Mouse (Mus musculus) CD8-positive naive resting alpha-beta T cell, adult 2 months (primary cell): ENCODE results near the gene Gm4553.
A peak's percentile ranks its signal among the peaks of the same experiment; 100 is the strongest.
"Not testable (repeated sequence)": the region's sequence is repeated elsewhere in the genome, so short reads cannot be mapped to it uniquely, and the experiment has no call there.

ENCODE experiments used
- DNase-seq, 2 experiments: peaks; one replicate each; pipeline ENCODE4 v3.0.0; 2022; ENCODE audit warnings: low read depth in 2 of 2, low spot score in 2 of 2

Gene Gm4553

DNA sequence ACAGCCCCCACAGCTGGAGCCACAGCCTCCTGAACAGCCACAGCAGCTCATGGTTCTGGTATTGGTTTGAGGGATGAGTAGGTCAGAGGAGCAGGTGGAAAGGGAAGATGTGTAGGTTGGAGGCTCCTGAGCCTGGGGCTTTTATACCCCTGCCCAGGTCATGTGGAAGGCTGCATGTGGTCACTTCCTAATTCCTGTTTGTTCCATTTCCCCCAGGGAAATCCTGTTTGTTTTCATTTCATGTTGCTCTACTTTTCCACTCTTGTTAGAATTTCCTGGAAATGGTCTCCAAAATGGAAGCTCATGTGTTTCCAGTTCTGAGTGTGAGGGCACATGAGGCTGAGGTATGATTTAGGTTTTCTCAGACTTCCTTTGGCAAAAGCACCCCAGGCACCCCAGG lies at the start of gene Gm4553:
TSS of gene Gm4553 (minus strand) at position 101 of the 400 bp plus-strand sequence.
- not testable (repeated sequence) for DNase-seq

DNA sequence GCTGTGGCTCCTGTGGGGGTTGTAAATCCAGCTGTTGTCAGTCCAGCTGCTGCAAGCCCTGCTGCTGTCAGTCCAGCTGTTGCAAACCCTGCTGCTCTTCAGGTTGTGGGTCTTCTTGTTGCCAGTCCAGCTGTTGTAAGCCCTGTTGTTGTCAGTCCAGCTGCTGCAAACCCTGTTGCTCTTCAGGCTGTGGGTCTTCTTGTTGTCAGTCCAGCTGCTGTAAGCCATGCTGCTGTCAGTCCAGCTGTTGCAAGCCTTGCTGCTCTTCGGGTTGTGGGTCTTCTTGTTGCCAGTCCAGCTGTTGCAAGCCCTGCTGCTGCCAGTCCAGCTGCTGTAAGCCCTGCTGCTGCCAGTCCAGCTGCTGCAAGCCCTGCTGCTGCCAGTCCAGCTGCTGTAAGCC lies 46.6 kb upstream of the Gm4553 start:
- not testable (repeated sequence) for DNase-seq

DNA sequence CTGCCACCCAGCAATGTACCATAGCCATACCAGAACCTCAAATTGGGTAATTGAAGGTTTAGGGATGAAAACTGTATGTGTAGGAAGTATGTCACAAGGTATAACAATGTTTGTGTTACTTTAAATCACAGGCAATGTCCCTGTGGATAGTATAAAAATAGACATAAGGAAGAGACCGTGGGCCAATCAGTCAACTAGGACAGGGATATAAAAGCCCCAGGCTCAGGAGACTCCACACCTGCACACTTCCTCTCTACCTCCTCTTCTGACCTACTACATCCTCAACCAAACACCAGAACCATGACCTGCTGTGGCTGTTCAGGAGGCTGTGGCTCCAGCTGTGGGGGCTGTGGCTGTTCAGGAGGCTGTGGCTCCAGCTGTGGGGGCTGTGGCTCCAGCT lies 46.0 kb upstream of the Gm4553 start, which contains the start of gene Gm7579:
TSS of gene Gm7579 (plus strand) at position 301 of the 400 bp plus-strand sequence.
- DNase-seq = no peak

DNA sequence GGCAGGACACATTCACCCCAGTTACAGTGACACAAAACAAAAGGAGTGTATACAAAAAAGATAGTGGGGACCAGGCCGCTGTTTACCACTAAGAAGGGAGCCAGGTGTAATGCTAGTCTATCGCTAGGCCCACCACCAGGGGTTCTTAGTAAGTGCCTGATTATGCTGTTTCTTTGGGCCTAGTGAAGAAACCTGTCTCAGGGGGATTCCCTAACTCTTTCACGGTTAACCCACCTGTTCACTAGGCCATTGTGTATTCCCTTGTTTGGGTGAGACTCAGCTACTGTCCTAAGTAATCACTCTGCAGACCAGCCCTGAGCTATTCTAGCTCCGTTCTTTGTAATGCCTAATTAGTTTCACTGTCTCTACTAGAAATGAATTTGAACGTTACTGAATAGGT lies 41.4 kb upstream of the Gm4553 start:
- not testable (repeated sequence) for DNase-seq

DNA sequence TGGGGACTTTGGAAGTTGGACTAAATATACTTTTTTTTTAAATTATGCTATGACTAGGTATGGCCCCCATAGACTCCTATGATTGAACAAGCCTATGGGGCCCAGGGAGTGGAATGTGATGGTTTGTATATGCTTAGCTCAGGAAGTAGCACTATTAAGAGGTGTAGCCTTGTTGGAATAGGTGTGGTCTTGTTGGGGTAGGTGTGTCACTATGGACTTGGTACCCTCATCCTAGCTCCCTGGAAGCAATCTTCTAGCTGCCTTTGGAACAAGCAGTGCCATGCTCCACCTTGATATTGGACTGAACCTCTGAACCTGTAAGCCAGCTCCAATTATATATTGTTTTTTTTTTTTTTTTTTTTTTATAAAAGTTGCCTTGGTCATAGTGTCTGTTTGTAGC lies 39.9 kb upstream of the Gm4553 start:
- DNase-seq = no peak

DNA sequence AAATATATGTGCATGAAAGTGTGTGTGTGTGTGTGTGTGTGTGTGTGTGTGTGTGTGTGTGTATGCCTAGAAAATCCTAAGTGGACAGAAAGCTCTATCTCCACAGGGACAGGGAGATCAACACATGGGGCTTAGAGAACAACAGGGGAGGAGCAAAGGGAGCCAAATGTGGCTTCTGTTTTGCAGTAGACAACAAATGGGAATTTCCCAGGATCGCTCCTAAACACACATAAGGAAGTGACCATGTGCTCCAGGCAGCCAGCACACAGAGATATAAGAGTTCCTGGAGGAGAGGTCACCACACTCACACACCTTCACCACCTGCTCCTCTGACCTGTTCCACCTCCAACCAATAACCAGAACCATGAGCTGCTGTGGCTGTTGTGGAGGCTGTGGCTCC lies 35.5 kb upstream of the Gm4553 start, which contains the start of gene Krtap5-3:
TSS of gene Krtap5-3 (plus strand) at position 301 of the 400 bp plus-strand sequence.
- no peak for DNase-seq

DNA sequence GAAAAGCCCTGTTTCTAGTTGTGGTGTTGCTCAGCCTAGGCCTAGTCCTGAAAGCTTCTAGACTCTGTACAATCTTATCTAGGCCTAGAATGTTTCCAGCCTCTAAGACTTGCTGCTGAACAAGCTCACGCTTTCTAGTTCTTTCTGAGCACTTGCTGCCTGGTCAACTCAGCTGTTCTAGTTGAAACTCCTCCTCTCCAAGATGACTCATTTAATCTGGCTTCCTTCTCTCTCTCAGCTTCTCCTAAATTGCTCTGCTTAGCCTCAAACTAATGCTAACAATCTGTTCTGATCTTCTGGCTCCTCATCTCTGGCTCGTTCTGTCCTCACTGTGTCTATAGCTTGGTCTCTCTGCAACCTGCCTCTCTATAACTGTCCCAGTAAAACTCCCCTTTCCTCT lies 33.2 kb upstream of the Gm4553 start:
- DNase-seq = no peak

DNA sequence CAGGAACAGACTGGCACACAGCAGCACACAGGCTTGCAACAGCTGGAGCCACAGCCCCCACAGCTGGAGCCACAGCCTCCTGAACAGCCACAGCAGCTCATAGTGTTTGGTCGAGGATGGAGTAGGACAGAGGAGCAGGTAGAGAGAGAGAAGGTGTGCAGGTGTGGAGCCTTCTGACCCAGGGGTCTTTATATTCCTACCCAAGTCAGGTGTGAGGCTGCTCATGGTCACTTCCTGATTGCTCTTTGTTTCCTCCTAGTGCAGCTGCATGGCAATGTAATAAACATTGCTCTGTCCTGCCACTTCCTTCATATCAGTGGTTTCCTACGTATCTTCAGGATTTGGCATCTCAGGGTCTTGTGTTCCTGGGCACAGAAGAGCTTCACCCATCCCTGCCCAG lies 24.8 kb upstream of the Gm4553 start, which contains the start of gene Gm10153:
TSS of gene Gm10153 (minus strand) at position 101 of the 400 bp plus-strand sequence.
- DNase-seq = no peak

DNA sequence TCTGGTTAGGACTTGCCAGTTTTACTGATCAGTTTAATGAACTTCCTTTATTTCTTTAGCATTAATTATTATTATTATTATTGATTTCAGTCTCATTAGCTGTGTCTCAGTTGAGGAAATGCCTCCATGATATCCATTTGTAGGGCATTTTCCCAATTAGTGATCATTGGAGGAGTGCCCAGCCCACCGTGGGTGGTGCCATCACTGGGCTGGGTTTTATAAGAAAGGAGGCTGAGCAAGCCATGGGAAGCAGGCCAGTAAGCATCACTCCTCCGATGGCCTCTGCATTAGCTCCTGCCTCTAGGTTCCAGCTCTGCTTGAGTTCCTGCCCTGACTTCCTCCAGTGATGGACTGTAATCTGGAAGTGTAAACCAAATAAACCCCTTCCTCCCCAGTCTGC lies 22.6 kb upstream of the Gm4553 start:
- DNase-seq = no peak

DNA sequence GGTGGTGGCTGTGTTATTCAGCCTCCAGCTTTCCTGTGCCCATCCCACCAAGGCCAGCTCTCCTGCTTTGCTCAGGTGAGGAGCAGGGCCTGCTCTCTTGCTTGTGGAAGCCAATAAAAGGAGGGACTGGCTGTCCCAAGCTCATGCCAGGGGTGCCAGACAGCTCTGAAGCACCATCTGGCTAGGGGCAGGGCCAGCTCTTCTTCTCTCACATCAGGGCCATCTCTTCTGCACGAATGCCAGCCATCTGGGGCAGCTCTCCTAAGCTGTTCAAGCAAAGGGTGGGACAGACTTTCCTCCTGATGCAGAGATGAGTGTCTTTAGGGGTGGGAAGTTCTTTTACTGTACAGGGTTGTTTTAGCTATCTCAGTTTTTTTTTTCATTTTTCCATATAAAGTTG lies 15.5 kb upstream of the Gm4553 start:
- no peak for DNase-seq

DNA sequence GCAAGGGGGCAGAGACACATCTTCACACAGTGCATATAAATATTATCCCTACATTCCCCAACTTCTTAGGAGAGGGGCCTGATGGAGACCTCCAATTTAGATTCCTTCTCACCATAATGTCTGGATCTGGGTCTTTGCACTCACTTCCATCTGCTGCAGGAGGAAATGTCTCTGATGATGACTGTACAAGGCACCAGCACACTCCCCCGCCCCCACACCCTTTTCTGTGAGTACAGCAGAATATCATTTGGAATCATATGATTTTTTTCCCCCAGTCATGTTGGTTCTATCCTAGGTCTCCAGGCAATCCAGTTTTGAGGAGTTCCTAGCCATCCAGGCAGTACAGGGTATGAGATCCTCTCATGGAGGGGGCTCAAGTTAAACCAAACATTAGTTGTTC lies 13.1 kb upstream of the Gm4553 start:
- DNase-seq = no peak

DNA sequence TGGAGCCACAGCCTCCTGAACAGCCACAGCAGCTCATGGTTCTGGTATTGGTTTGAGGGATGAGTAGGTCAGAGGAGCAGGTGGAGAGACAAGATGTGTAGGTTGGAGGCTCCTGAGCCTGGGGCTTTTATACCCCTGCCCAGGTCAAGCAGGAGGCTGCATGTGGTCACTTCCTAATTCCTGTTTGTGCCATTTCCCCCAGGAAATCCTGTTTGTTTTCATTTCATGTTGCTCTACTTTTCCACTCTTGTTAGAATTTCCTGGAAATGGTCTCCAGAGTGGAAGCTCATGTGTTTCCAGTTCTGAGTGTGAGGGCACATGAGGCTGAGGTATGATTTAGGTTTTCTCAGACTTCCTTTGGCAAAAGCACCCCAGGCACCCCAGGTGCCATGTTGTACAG lies 10.4 kb upstream of the Gm4553 start, which contains the start of gene Krtap5-2:
TSS of gene Krtap5-2 (minus strand) at position 101 of the 400 bp plus-strand sequence.
- DNase-seq = not testable (repeated sequence)

DNA sequence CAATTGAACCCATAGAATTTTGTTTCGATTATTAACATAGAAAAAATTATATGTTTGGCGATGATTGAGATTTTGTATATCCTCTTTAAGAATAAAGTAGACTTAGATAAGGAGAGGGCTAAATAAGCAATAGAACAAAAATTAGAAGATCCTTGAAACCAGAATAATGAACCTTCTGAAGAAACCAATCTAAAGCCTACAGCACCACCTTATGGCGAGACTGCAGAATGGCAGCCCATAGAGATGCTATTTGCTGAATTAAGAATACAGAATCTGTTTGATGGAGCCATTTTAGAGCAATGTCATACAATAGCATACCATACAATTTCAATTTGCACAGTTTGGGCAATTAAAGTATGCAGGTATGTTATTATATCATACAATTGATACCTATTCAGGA lies 4.3 kb upstream of the Gm4553 start:
- DNase-seq = no peak

DNA sequence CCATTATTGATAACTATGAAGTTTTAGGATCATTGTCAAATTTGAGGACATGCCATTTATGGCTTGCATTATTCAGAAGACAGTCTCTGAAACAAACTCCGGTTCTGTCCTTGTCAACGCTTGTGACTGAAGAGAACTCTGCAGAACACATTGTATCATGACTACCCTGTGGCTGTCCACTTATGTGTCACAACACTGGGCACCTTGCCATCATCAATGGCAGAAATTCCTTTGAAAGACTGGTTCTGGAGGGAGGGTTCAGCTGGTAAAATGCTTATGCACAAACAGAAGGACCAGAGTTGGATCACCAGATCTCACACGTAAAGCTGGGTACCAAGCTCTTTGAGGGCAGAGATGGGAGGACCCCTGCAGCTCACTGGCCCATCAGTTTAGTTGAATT lies 6.2 kb downstream of the Gm4553 start:
- no peak for DNase-seq

DNA sequence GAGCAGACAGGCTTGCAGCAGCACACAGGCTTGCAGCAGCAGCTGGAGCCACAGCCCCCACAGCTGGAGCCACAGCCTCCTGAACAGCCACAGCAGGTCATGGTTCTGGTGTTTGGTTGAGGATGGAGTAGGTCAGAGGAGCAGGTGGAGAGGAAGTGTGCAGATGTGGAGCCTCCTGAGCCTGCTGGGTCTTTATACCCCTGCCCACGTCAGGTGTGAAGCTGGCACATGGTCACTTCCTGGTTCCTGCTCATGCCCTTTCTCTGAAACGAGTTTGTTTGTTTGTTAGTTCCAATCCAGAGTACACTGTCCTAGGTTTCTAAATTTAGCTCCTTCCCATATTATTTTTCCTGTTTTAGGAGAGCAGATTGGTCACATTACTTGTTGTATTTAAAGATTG lies 8.5 kb downstream of the Gm4553 start, which contains the start of gene Gm29735:
TSS of gene Gm29735 (minus strand) at position 101 of the 400 bp plus-strand sequence.
- DNase-seq = not testable (repeated sequence)

DNA sequence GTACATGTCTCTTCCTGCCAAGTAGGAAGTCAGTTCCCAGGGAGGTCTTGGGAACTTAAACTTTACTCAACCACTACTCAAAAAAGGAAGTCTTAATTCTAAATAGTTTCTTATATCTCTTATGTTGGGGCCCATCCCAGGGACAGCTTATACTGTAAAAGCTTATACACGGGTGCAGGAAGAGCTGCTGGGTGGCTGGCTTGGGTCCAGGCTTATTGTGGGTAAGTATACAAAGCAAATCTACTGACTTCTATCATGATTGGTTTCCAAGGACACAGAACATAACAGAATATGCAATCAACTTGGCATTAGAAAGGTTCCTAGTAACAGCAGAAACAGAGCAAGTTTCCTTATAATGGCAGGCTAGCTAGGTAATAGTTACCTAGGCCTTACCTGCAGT lies 10.2 kb downstream of the Gm4553 start:
- no peak for DNase-seq

DNA sequence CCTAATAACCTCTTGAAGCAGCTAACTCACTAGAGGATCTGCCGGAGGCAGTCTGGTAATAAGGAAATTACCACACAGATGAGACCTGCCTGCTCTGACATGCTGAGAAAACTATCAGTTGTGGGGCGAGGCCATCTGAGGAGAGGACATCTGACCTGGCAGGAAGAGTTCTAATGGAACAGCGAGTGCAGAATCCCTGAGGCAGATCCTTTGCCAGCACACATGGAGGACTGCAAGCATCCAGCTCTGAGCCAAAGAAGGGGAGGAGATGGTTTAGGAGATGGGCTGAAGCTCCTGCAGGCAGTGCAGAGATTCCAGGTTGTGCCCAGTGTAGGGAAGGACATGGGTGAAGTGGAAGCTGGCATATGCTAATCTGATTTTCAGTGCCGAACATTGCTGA lies 13.3 kb downstream of the Gm4553 start:
- DNase-seq = no peak

DNA sequence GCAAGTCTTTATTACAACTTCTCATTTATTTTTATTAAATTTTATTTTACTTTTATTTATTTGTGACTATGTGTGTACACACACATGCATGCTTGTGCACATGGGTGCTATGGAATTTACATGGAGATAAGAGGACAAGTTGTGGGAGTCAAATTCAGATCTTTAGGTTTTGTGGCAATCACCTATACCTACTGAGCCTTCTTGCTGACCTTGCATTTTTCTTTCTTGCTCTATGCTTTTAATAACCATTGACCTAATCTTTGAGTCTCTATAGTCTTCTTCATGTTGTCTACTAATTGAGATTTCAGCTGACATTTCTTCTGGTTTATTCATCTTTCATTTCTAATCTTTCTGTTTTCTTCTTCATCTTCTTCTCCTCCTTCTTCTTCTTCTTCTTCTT lies 16.9 kb downstream of the Gm4553 start:
- DNase-seq = no peak

DNA sequence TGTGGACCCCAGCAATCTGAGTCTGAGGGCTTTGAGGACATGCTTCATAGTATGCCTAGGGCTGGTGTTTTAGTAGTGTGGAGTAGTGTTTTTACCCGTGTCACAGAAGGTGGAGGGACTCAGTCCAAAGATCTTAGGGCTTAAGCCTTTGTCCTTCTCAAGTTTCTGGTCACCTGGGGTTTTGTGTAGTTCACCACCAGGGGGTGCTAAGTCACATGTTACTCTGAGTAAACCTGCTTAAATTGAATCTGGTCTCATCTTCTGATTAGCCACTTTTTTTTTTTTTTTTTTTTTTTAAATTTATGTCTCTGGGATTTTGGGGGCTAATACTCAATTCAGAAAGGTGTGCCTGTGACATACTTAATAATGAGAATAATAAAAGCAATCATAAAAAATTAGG lies 19.5 kb downstream of the Gm4553 start:
- peak in 1 of 2 experiments; percentile 26 for DNase-seq

DNA sequence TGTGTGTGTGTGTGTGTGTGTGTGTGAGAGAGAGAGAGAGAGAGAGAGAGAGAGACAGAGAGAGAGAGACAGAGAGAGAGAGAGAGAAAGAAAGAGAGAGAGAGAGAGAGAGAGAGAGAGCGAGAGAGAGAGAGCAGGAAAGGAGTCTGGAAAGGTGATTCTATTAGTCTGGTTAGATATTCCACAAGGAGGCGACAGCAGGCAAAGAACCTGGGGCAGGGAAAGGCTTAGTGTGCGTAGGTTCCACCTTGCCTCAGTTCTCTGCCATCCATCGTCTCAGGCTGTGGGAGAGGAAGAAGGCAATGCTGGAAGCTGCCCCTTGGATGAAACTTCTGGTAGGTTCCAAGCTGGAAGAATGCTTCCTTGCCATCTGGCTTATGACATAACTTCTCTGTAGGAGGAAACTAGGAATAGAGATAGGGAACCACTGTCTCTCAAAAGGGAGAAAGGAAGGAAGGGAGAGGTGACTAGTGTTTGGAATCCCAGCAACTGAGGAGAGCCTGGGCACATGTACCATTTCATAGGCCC lies 20.1 kb downstream of the Gm4553 start:
- no peak for DNase-seq

DNA sequence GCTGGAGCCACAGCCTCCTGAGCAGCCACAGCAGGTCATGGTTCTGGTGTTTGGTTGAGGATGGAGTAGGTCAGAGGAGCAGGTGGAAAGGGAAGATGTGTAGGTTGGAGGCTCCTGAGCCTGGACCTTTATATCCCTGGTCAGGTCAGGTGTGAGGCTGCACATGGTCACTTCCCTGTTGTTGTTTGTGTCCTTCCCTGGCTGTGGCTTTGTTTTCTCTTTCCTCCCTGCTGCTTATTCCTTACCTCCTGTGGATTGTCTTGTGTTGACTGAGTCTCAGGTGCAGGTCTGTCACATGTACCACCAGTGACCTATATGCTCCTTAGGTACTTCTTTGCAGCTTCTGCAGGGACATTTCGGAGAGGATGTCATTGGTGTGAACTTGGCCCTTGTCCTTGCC lies 21.0 kb downstream of the Gm4553 start, which contains the start of gene Gm45337:
TSS of gene Gm45337 (minus strand) at position 101 of the 400 bp plus-strand sequence.
- no peak for DNase-seq

DNA sequence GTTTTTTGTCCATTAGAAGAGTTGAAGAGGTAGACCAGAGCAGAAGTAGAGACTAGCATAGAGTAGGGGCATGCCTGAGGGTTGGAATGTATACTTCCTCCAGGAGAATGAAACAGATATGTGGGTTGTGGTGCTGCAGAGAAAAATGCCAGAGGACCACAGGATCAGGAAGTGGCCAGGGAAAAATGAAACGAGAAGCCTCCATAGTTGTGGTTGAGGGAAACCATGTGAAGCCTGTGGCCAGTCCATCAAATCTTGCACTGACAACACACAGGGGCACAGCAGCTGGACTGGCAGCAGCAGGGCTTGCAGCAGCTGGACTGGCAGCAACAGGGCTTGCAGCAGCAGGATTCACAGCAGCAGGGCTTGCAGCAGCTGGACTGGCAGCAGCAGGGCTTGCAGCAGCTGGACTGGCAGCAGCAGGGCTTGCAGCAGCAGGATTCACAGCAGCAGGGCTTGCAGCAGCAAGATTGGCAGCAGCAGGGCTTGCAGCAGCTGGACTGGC lies 22.0 kb downstream of the Gm4553 start:
- not testable (repeated sequence) for DNase-seq

DNA sequence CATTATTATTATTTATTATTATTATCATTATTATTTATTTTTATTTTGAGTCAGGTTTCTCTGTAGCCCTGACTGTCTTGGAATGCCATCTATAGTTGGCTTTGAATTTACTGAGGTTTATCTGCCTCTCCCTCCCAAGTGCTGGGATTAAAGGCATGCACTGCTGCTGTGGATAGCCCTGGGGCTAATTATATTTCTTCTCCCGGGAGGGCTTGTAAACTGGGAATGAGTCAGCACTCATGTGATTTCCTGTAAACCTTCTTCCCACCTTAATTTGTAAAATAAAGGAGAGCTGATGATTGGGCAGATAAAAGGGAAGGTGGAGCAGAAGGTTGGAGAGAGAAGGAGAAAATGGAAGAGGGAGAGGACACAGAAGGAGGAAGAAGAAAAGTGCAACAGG lies 24.8 kb downstream of the Gm4553 start:
- DNase-seq = no peak
